Mouse (Mus musculus) left cerebral cortex, postnatal 25 days (tissue): ENCODE measurements around the gene Fbxo46. TPM values are rescaled to one million over a fixed set of nuclear protein-coding genes. Genes with fewer than 3 reads are reported as not detected.

ENCODE experiments used
- DNase-seq, 2 experiments: peaks; one replicate each; pipeline ENCODE4 v3.0.0; 2022; ENCODE audit warnings: low spot score in 2 of 2, mixed read lengths in 1 of 2
- intact Hi-C: fragments of 180-260 bp; cut with DNase I; formaldehyde crosslinking; loops from one replicate; pipeline ENCODE4 v1.15.1; 2025
- microRNA-seq, 2 experiments: library from miRNA; unstranded; fragments of <30 nt; microRNA quantifications; one replicate each; pipeline ENCODE4 v1.2.0; 2022
- total RNA-seq, 2 experiments: library from RNA; stranded (reverse); gene quantifications; 2 replicates each; pipeline ENCODE4 v1.2.3; 2021

Gene Fbxo46
- total RNA-seq, 2 experiments from 2014 or later, result 12.5 to 14.4 TPM

DNA sequence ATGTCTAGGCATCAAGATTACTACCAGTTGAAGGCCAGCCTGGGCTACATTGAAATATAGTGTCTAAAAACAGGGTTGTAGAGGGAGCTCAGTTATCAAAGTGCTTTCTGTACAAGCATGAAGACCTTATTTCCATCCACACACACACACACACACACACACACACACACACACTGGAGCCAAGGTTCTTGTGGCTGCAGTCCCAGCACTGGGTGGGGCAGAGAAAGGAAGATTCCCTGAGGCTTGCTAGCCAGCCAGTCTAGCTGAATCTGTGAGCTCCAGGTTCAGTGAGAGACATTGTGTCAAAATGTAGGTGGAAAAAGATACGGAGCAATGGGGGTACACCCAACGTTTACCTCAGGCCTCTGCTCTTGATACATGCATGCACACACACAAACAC is 64.6 kb downstream of the Fbxo46 start:
- intact Hi-C loops, result no loop called here
- no peak for DNase-seq

DNA sequence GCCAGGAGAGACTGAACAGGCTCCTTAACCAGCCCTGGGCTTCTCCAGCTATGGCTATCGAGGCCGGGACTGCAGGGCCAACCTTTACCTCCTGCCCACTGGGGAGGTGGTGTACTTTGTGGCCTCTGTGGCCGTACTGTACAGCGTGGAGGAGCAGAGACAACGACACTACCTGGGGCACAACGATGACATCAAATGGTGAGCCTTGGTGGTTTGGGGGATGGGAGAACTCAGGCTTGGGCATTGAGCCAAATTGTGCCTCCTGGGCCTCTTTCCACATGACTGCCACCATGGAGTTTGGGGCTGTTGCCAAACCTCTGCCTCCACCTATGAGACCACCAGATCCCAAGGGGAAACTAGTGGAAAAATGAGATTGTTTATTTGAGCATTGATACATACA is 65.1 kb downstream of the Fbxo46 start:
- intact Hi-C loops, result no loop called here
- DNase-seq, result no peak

Small RNA genes within 50 kb of the gene (microRNA-seq; reads per million reads assigned to microRNA genes)
- 4.0 to 4.4 reads per million in 2 experiments for gene Mir3100
- 12,624 to 15,238 reads per million in 2 experiments for gene Mir330

Other genes with a start within 250 kb of the Fbxo46 start
- 10 to 100 TPM; 23.2 to 26.3 TPM for gene Pglyrp1, start 248.5 kb upstream of the Fbxo46 start, total RNA-seq
- 10 to 100 TPM in 1 of 2 experiments, 1 to 10 TPM in 1; 9.9 to 10.5 TPM for gene Ccdc61, start 209.4 kb upstream of the Fbxo46 start, total RNA-seq
- gene Nova2, start 194.0 kb upstream of the Fbxo46 start, total RNA-seq, result 10 to 100 TPM; 78.2 to 84.6 TPM
- under 1 TPM; 0.53 to 0.76 TPM for gene Nanos2, start 132.5 kb upstream of the Fbxo46 start, total RNA-seq
- gene Mypop, start 128.6 kb upstream of the Fbxo46 start, total RNA-seq, result 10 to 100 TPM; 50.4 to 53.3 TPM
- gene Irf2bp1, start 115.8 kb upstream of the Fbxo46 start, total RNA-seq, result 10 to 100 TPM; 46.7 to 48.3 TPM
- not detected for gene Foxa3, start 96.3 kb upstream of the Fbxo46 start, total RNA-seq
- 100 to 1,000 TPM; 122 to 133 TPM for gene Sympk, start 95.5 kb upstream of the Fbxo46 start, total RNA-seq
- gene Rsph6a, start 65.2 kb upstream of the Fbxo46 start, total RNA-seq, result under 1 TPM; 0.14 to 0.30 TPM
- gene Dmwd, start 43.6 kb upstream of the Fbxo46 start, total RNA-seq, result 100 to 1,000 TPM; 138 to 142 TPM
- 10 to 100 TPM; 25.0 to 37.5 TPM for gene Dmpk, start 36.0 kb upstream of the Fbxo46 start, total RNA-seq
- gene Six5, start 25.3 kb upstream of the Fbxo46 start, total RNA-seq, result 1 to 10 TPM; 1.6 to 2.2 TPM
- under 1 TPM; 0.25 to 0.32 TPM for gene Gm4969, start 1.5 kb upstream of the Fbxo46 start, total RNA-seq
- gene Qpctl, start 29.4 kb downstream of the Fbxo46 start, total RNA-seq, result 10 to 100 TPM; 15.5 to 16.0 TPM
- 10 to 100 TPM; 72.8 to 77.5 TPM for gene Snrpd2, start 29.9 kb downstream of the Fbxo46 start, total RNA-seq
- gene Gipr, start 46.3 kb downstream of the Fbxo46 start, total RNA-seq, result 1 to 10 TPM; 1.1 to 1.5 TPM
- 100 to 1,000 TPM; 125 to 133 TPM for gene Eml2, start 56.6 kb downstream of the Fbxo46 start, total RNA-seq
- gene Gpr4, start 92.7 kb downstream of the Fbxo46 start, total RNA-seq, result 1 to 10 TPM; 3.7 to 4.3 TPM
- gene Opa3, start 108.5 kb downstream of the Fbxo46 start, total RNA-seq, result 10 to 100 TPM; 46.6 to 47.3 TPM
- gene Vasp, start 152.0 kb downstream of the Fbxo46 start, total RNA-seq, result 10 to 100 TPM; 13.1 to 14.3 TPM
- under 1 TPM in 1 of 2 experiments, not detected in 1; 0.55 TPM for gene Ppm1n, start 160.2 kb downstream of the Fbxo46 start, total RNA-seq
- 100 to 1,000 TPM; 112 TPM for gene Rtn2, start 162.8 kb downstream of the Fbxo46 start, total RNA-seq
- gene Fosb, start 190.2 kb downstream of the Fbxo46 start, total RNA-seq, result 10 to 100 TPM; 21.0 to 26.0 TPM
- gene Ercc1, start 224.9 kb downstream of the Fbxo46 start, total RNA-seq, result 10 to 100 TPM; 34.1 to 40.5 TPM
- gene Cd3eap, start 239.6 kb downstream of the Fbxo46 start, total RNA-seq, result 10 to 100 TPM; 16.6 to 20.0 TPM
- 1 to 10 TPM; 5.4 to 9.9 TPM for gene Ppp1r13l, start 239.9 kb downstream of the Fbxo46 start, total RNA-seq